Comparison of ENCODE assay signal across 8 mouse cellular contexts in genomic region chr11:20248840-20249239, GRCm38 (mm10). TPM values are rescaled to one million over a fixed set of nuclear protein-coding genes. Genes with fewer than 3 reads are reported as not detected.
DNase-seq lines count a peak whose midpoint lies in the region; ATAC-seq and TF ChIP-seq lines count a peak whose summit lies in the region.

No protein-coding gene starts in this region.

- peaks cover 44% of the 10 kb centered on the region for H3K4me1 ChIP-seq in kidney, embryonic 15.5 days
- peaks cover 12 to 33% of the 10 kb centered on the region in 2 experiments for H3K4me1 ChIP-seq in MEL (ENCODE audit: control insufficient read depth in 1 of 2, insufficient read depth in 2 of 2, low read length in 2 of 2)
- peaks cover 25% of the 10 kb centered on the region for H3K4me1 ChIP-seq in embryonic facial prominence, embryonic 14.5 days (ENCODE audit: control insufficient read depth, insufficient read depth, low read length)
- H3K4me1 ChIP-seq in midbrain, embryonic 14.5 days (ENCODE audit: control insufficient read depth, insufficient read depth, low read length): peaks cover 13% of the 10 kb centered on the region

- H3K79me2 ChIP-seq in MEL (ENCODE audit: control insufficient read depth, insufficient read depth, low read length, poor library complexity): peaks cover 23% of the 10 kb centered on the region

- ATAC-seq in kidney, embryonic 15.5 days (replicated peaks; ENCODE audit: low FRiP score): peak; percentile 78
- peak; percentile 68 for ATAC-seq in embryonic facial prominence, embryonic 14.5 days (ENCODE audit: low read depth)
- peak; percentile 81 for ATAC-seq in midbrain, embryonic 14.5 days (ENCODE audit: low FRiP score, low TSS enrichment)

- H3K4me3 ChIP-seq in kidney, embryonic 15.5 days (replicated peaks): peak overlapping the region; percentile 92
- peak overlapping the region; percentile 75 to 83 for H3K4me3 ChIP-seq in MEL (ENCODE audit: control insufficient read depth in 1 of 2, insufficient read depth in 1 of 2, low read depth in 2 of 2, low read length in 2 of 2)
- H3K4me3 ChIP-seq in embryonic facial prominence, embryonic 14.5 days (ENCODE audit: low read depth, low read length): peak overlapping the region; percentile 92
- H3K4me3 ChIP-seq in midbrain, embryonic 14.5 days (replicated peaks; ENCODE audit: low read depth, low read length): peak overlapping the region; percentile 89

- DNase-seq in kidney, adult 8-10 months: no peak
- DNase-seq in MEL (ENCODE audit: low read depth, low spot score): peak; percentile 67
- peak; percentile 40 for DNase-seq in embryonic facial prominence, embryonic 14.5 days (ENCODE audit: low spot score)
- DNase-seq in kidney, postnatal 36 days: peak; percentile 35 to 70
- DNase-seq in midbrain, embryonic 14.5 days: peak; percentile 72
- DNase-seq in cerebellum, adult 9-10 months: no peak
- no peak for DNase-seq in B cell, adult 2 months

- peak overlapping the region; percentile 88 for H3K9ac ChIP-seq in kidney, embryonic 15.5 days
- peak overlapping the region; percentile 89 for H3K9ac ChIP-seq in MEL (ENCODE audit: control insufficient read depth, low read depth, low read length, poor library complexity, severe bottlenecking)
- H3K9ac ChIP-seq in embryonic facial prominence, embryonic 14.5 days (ENCODE audit: low read depth, low read length): peak overlapping the region; percentile 97
- peak overlapping the region; percentile 92 for H3K9ac ChIP-seq in midbrain, embryonic 14.5 days (replicated peaks; ENCODE audit: low read length)

- TF ChIP-seq CTCF in MEL (IDR thresholded peaks at IDR 0.05 in 2 of 3, conservative IDR thresholded peaks at IDR 0.05 in 1 of 3; ENCODE audit: control insufficient read depth in 1 of 3, insufficient read depth in 1 of 3, low read depth in 2 of 3, low read length in 3 of 3, poor library complexity in 1 of 3, severe bottlenecking in 1 of 3): no peak

- no peak for TF ChIP-seq POLR2A in MEL (IDR thresholded peaks at IDR 0.05; ENCODE audit: control insufficient read depth in 1 of 2, insufficient read depth in 1 of 2, low read depth in 1 of 2, low read length in 2 of 2, poor library complexity in 1 of 2)

- TF ChIP-seq EP300 in MEL (IDR thresholded peaks at IDR 0.05; ENCODE audit: low read depth in 1 of 2, low read length in 2 of 2): no peak

- TF ChIP-seq RAD21 in MEL (IDR thresholded peaks at IDR 0.05; ENCODE audit: low read depth, low read length): no peak

- no peaks in the 10 kb centered on the region for H3K9me3 ChIP-seq in kidney, embryonic 15.5 days (replicated peaks)
- no peaks in the 10 kb centered on the region for H3K9me3 ChIP-seq in MEL (replicated peaks; ENCODE audit: insufficient read depth, low read length)
- no peaks in the 10 kb centered on the region for H3K9me3 ChIP-seq in embryonic facial prominence, embryonic 14.5 days (ENCODE audit: control insufficient read depth, low read length)
- no peaks in the 10 kb centered on the region for H3K9me3 ChIP-seq in midbrain, embryonic 14.5 days (ENCODE audit: control insufficient read depth, low read length)

- peak overlapping the region; percentile 91 for H3K27ac ChIP-seq in kidney, embryonic 15.5 days
- peak overlapping the region; percentile 51 for H3K27ac ChIP-seq in MEL (ENCODE audit: control insufficient read depth, low read depth, low read length)
- peak overlapping the region; percentile 91 for H3K27ac ChIP-seq in embryonic facial prominence, embryonic 14.5 days (replicated peaks; ENCODE audit: low read depth, low read length)
- H3K27ac ChIP-seq in midbrain, embryonic 14.5 days (replicated peaks; ENCODE audit: low read depth, low read length): peak overlapping the region; percentile 87

- H3K4me2 ChIP-seq in kidney, embryonic 15.5 days: peak overlapping the region; percentile 78
- peak overlapping the region; percentile 55 for H3K4me2 ChIP-seq in embryonic facial prominence, embryonic 14.5 days (ENCODE audit: low read depth, low read length)
- peak overlapping the region; percentile 90 for H3K4me2 ChIP-seq in midbrain, embryonic 14.5 days (ENCODE audit: low read length)

- peaks cover 24% of the 10 kb centered on the region; the same call in 1 of the 2 replicates for H3K36me3 ChIP-seq in kidney, embryonic 15.5 days
- H3K36me3 ChIP-seq in MEL (ENCODE audit: control insufficient read depth in 1 of 2, insufficient read depth in 2 of 2, low read length in 2 of 2): peaks cover 0 to 22% of the 10 kb centered on the region in 2 experiments; a peak in 2 of 4 replicates
- H3K36me3 ChIP-seq in embryonic facial prominence, embryonic 14.5 days (ENCODE audit: control insufficient read depth, insufficient read depth, low read length): peaks cover 14% of the 10 kb centered on the region
- H3K36me3 ChIP-seq in midbrain, embryonic 14.5 days (ENCODE audit: control insufficient read depth, insufficient read depth, low read length): no peaks in the 10 kb centered on the region

- WGBS in kidney, embryonic 15.5 days: 0% methylated on average over 37 of the region's 39 CpGs
- under 1% methylated on average over 19 of the region's 39 CpGs for WGBS in embryonic facial prominence, embryonic 14.5 days
- WGBS in midbrain, embryonic 14.5 days: under 1% methylated on average over 39 of the region's 39 CpGs

- H3K27me3 ChIP-seq in kidney, embryonic 15.5 days: no peaks in the 10 kb centered on the region
- no peaks in the 10 kb centered on the region for H3K27me3 ChIP-seq in MEL (ENCODE audit: control insufficient read depth in 1 of 2, insufficient read depth in 2 of 2, low read length in 2 of 2)
- H3K27me3 ChIP-seq in embryonic facial prominence, embryonic 14.5 days (replicated peaks; ENCODE audit: control insufficient read depth, insufficient read depth, low read length): no peaks in the 10 kb centered on the region
- no peaks in the 10 kb centered on the region for H3K27me3 ChIP-seq in midbrain, embryonic 14.5 days (ENCODE audit: control insufficient read depth, insufficient read depth, low read length)

TF ChIP-seq in MEL, 35 proteins besides CTCF, POLR2A, EP300 and RAD21:
- TF ChIP-seq JUND (IDR thresholded peaks at IDR 0.05; ENCODE audit: low read depth, low read length) (no peak), ETS1 (IDR thresholded peaks at IDR 0.05; ENCODE audit: low read depth, low read length) (0 out of 2 replicates have a peak, but pooled peaks have one; percentile 25), TCF12 (IDR thresholded peaks at IDR 0.05; ENCODE audit: low read depth, low read length) (no peak), USF2 (IDR thresholded peaks at IDR 0.05; ENCODE audit: borderline replicate concordance in 1 of 2, insufficient read depth in 1 of 2, low read depth in 1 of 2, low read length in 2 of 2) (no peak), GATA1 (IDR thresholded peaks at IDR 0.05; ENCODE audit: low read depth, low read length) (peak; percentile 32; the same call in 1 of the 2 replicates), BHLHE40 (IDR thresholded peaks at IDR 0.05; ENCODE audit: borderline replicate concordance, low read depth, low read length) (no peak), NELFE (IDR thresholded peaks at IDR 0.05; ENCODE audit: low read depth, low read length) (no peak), MAX (IDR thresholded peaks at IDR 0.05; ENCODE audit: low read length) (no peak), UBTF (IDR thresholded peaks at IDR 0.05; ENCODE audit: borderline replicate concordance, insufficient read depth, low read depth, low read length) (no peak), TBP (IDR thresholded peaks at IDR 0.05; ENCODE audit: low read depth, low read length) (no peak), ZNF384 (IDR thresholded peaks at IDR 0.05; ENCODE audit: low read depth, low read length) (no peak)

RNA-seq across cellular contexts. Expression of gene Cep68, which starts 0.4 kb away (rescaled TPM):
- polyA plus RNA-seq in kidney, embryonic 15.5 days (2015; fragmentation: Nextera tagmentation; extraction: Ambion mirVana): 35.0 and 38.6 TPM in 2 replicates
- 20.0 and 22.2 TPM in 2 replicates for total RNA-seq in MEL (2012; rRNA removed)
- polyA plus RNA-seq in MEL (2012; ENCODE audit: insufficient read depth in 1 of 2, insufficient read length in 2 of 2, low read depth in 1 of 2, low replicate concordance in 2 of 2, missing spikeins in 1 of 2): 10 to 100 TPM in 1 of 2 experiments, not detected in 1; 24.7 TPM
- polyA plus RNA-seq in embryonic facial prominence, embryonic 14.5 days (2014; fragmentation: Nextera tagmentation; extraction: Ambion mirVana): 27.9 and 32.5 TPM in 2 replicates
- 16.9 and 29.5 TPM in 2 replicates for polyA plus RNA-seq in midbrain, embryonic 14.5 days (2014; fragmentation: Nextera tagmentation; extraction: Ambion mirVana)

RNA-seq across cellular contexts. Expression of gene Rab1a, which starts 47.6 kb away (rescaled TPM):
- 255 and 287 TPM in 2 replicates for polyA plus RNA-seq in kidney, embryonic 15.5 days (2015; fragmentation: Nextera tagmentation; extraction: Ambion mirVana)
- total RNA-seq in MEL (2012; rRNA removed): 79.5 and 83.9 TPM in 2 replicates
- polyA plus RNA-seq in MEL (2012; ENCODE audit: insufficient read depth in 1 of 2, insufficient read length in 2 of 2, low read depth in 1 of 2, low replicate concordance in 2 of 2, missing spikeins in 1 of 2): 100 to 1,000 TPM; 139 to 336 TPM
- 237 and 249 TPM in 2 replicates for polyA plus RNA-seq in embryonic facial prominence, embryonic 14.5 days (2014; fragmentation: Nextera tagmentation; extraction: Ambion mirVana)
- polyA plus RNA-seq in midbrain, embryonic 14.5 days (2014; fragmentation: Nextera tagmentation; extraction: Ambion mirVana): 289 and 293 TPM in 2 replicates

Comparison
In these comparisons a context has a peak if more than half of its experiments do, and no peak if none do; other contexts are left out.
1. DNase-seq: peak in MEL (single experiment), embryonic facial prominence, embryonic 14.5 days (single experiment), kidney, postnatal 36 days (2 of 2) and midbrain, embryonic 14.5 days (single experiment); none in kidney, adult 8-10 months (0 of 2), cerebellum, adult 9-10 months (single experiment) and B cell, adult 2 months (0 of 2).
2. Peak in every context shown above with its lines, with median percentiles within 50 percentile points of each other: ATAC-seq, H3K27ac ChIP-seq, H3K4me2 ChIP-seq, H3K4me3 ChIP-seq and H3K9ac ChIP-seq.